Mouse (Mus musculus): ENCODE results near the gene Stim2. TPM values are rescaled to one million over a fixed set of nuclear protein-coding genes. Genes with fewer than 3 reads are reported as not detected.

The Stim2 gene
- polyA plus RNA-seq, 1 experiment from 2014 or later, result 13.6 TPM

DNA sequence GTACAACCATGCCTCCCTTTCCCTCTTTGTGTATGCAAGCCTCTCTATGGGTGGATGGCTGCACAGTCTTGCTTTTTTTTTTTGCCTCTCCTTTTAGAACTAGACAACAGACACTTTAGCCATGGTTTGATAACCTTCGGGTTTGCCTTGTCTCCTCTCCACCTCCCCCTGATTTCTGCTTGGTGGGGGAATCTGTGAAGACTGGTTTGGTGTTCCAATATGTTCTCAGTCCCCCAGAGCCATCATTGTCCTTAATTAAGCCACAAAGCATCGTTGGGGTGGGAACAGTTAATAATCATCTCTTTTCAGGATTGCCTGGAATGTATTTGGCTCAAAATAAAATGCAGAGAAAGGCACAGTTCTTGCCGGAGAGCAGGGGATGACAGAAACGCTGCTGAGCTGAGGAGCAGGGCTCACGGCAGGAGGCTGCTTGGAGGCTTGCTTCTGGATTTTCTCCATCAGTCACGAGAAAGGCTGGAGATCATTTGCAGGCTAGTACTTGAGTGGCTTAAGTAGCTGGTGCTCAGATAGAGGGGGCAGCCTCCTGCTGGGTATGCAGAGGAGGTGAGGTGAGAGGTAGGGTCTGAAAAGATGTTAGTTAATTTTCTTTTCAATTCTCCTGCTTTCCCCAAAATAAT is 161.0 kb downstream of the Stim2 start:
- no peak for DNase-seq (ENCODE audit: extremely low spot score, low spot score)
- Histone ChIP-seq H3K36me3 (replicated peaks) (no peaks in the 10 kb centered on the region), H3K27me3 (ENCODE audit: poor library complexity, severe bottlenecking) (peaks cover 5% of the 10 kb centered on the region), H3K4me1 (peaks cover 20% of the 10 kb centered on the region), H3K9me3 (no peaks in the 10 kb centered on the region), H3K27ac (no peak overlapping the region; the same call in 1 of the 2 replicates), H3K4me3 (no peak overlapping the region)
- WGBS, result 7% methylated on average over 6 of the region's 6 CpGs

DNA sequence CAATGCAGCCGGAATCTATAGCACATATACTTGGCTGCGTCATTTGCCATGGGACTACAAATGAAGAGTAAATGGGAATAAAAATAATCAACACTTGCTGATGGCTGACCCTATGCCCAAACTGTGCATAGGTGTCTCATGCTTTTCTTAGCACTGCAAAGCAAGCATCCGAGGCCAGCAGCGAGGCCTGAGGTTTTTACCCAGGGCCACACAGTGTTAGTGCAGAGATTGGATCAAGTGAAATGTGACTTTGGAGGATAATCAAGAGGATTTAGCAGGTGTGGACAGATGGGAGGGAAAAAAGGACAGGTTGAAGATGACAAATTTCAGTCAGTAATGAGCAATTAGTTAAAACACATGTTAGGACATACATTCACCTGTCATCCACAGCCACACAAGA is 162.3 kb downstream of the Stim2 start:
- Histone ChIP-seq H3K4me3 (no peak overlapping the region), H3K9me3 (no peaks in the 10 kb centered on the region), H3K27me3 (ENCODE audit: poor library complexity, severe bottlenecking) (peaks cover 5% of the 10 kb centered on the region), H3K27ac (no peak overlapping the region), H3K4me1 (peaks cover 14% of the 10 kb centered on the region), H3K36me3 (replicated peaks) (no peaks in the 10 kb centered on the region)
- no peak for DNase-seq (ENCODE audit: extremely low spot score, low spot score)
- WGBS, result 92% methylated on average over 4 of the region's 4 CpGs

- H3K9me3 ChIP-seq, result no peaks in the 10 kb centered on the region
- DNase-seq (ENCODE audit: extremely low spot score, low spot score), result no peak
- H3K4me1 ChIP-seq, result peaks cover 10% of the 10 kb centered on the region
- no peaks in the 10 kb centered on the region for H3K27me3 ChIP-seq (ENCODE audit: poor library complexity, severe bottlenecking)
- WGBS, result 87% methylated on average over 4 of the region's 4 CpGs
- H3K36me3 ChIP-seq (replicated peaks), result no peaks in the 10 kb centered on the region
- no peak overlapping the region for H3K27ac ChIP-seq
- no peak overlapping the region for H3K4me3 ChIP-seq
These were observed 165.6 kb downstream of the Stim2 start for GRCm38 (mm10) chr5:54163890-54164289.

Other genes with a start within 250 kb of the Stim2 start
- 50.7 and 53.9 TPM in 2 replicates for gene Tbc1d19, start 188.9 kb upstream of the Stim2 start, polyA plus RNA-seq (2016; fragmentation: Nextera tagmentation; extraction: Ambion mirVana)

Measured in forebrain, embryonic 10.5 days (tissue).